Mouse (Mus musculus) lung, postnatal 0 days (tissue): ENCODE data around the gene Duox1.

Source experiments
- CTCF ChIP-seq: IDR thresholded peaks from 2 replicates; pipeline ENCODE4 v1.5.1; 2016; ENCODE audit warnings: antibody characterized with exemption, mild to moderate bottlenecking
- EP300 ChIP-seq: IDR thresholded peaks from 2 replicates; pipeline ENCODE4 v1.6.1; 2016; ENCODE audit warnings: antibody characterized with exemption, mild to moderate bottlenecking, control low read depth

GRCm38 (mm10) chr2:122315372-122315771, at the start of gene Duox1:
- TF ChIP-seq CTCF (no peak), EP300 (no peak)
